Mouse (Mus musculus): ENCODE data around the gene Miga2.

GRCm38 (mm10) chr2:30429156-30429555 is 65.1 kb downstream of the Miga2 start:
- TF ChIP-seq CTCF (IDR thresholded peaks at IDR 0.05), result peak; percentile 41
- TF ChIP-seq POLR2A (IDR thresholded peaks at IDR 0.05; ENCODE audit: insufficient read depth, low read depth, low read length), result no peak
- 0 out of 2 replicates have a peak, but pooled peaks have one; percentile 52 for TF ChIP-seq EP300 (IDR thresholded peaks at IDR 0.05; ENCODE audit: insufficient read depth, low read depth, low read length)

Measured in heart, adult 2 months (tissue).